Mouse (Mus musculus) gastrocnemius, postnatal 14 days (tissue): ENCODE measurements around the gene Fam133b. TPM values are rescaled to one million over a fixed set of nuclear protein-coding genes. Genes with fewer than 3 reads are reported as not detected.
A peak's percentile ranks its signal among the peaks of the same experiment; 100 is the strongest.
"Not testable (repeated sequence)": the region's sequence is repeated elsewhere in the genome, so short reads cannot be mapped to it uniquely, and the experiment has no call there.

Source experiments
- DNase-seq: peaks from one replicate; pipeline ENCODE4 v3.0.0; 2021; ENCODE audit warnings: mixed read lengths
- intact Hi-C: fragments of 180-260 bp; cut with DNase I; formaldehyde crosslinking; loops from one replicate; pipeline ENCODE4 v1.15.1; 2025; ENCODE audit warnings: low total_unique reads
- total RNA-seq, 2 experiments: library from RNA; stranded (reverse); gene quantifications; 2 replicates each; pipeline ENCODE4 v1.2.3; 2021

Fam133b gene
- total RNA-seq, 2 experiments from 2014 or later, result 12.6 to 14.2 TPM

GRCm38 (mm10) chr5:3579066-3579465 is 35.4 kb downstream of the Fam133b start:
- intact Hi-C loops, result no loop called here
- DNase-seq, result no peak

GRCm38 (mm10) chr5:3595693-3596398 is 52.2 kb downstream of the Fam133b start, which contains the start of gene Pex1:
Gene Pex1, plus strand, starts transcription at chr5:3596066.
- intact Hi-C loops, result no loop called here
- DNase-seq, result peak; percentile 94

DNA sequence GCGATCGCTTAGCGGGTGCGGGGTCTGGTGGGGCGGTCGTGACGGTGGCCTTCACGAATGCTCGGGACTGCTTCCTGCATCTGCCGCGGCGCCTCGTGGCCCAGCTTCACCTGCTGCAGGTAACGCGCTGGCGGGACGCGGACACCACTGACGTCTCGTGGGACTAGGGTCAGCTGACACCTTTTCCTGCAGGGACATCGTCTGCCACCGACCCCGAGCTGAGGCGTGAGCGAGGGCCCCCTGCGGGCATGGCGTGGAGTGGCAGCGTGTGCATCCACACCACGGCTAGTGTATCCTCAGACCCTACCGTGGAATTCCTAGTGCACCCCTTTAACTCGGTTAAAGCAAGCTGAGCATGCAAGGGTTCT is 52.8 kb downstream of the Fam133b start, which contains the start of gene Rbm48:
Rbm48 (minus strand) TSS at position 187 of the 368 bp plus-strand sequence.
- peak; percentile 82 for DNase-seq
- intact Hi-C loops, result no loop called here

- no peak for DNase-seq
- intact Hi-C loops, result no loop called here
Observed at GRCm38 (mm10) chr5:3597171-3597570, 53.5 kb downstream of the Fam133b start.

GRCm38 (mm10) chr5:3598766-3599165 is 55.1 kb downstream of the Fam133b start:
- intact Hi-C loops, result no loop called here

DNA sequence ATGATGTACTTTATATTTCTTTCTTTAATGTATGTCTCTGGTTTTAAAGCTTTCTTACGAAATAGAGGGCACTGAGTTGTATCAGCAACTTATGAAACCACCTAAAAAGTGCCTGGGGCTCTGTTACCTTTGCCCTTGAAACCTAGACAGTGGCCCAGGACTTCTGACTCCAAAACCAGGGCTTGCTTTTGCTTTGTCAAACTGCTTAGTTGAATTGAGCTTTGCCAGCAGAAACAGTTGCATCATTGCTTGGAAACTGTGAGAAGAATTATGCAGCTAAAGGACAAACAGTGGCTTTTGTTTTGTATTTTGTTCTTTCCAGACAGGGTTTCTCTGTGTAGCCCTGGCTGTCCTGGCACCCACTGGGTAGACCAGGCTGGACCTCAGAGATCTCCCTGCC is 56.7 kb downstream of the Fam133b start:
- no peak for DNase-seq
- intact Hi-C loops, result no loop called here

More at GRCm38 (mm10) chr5:3598766-3599165, 55.1 kb downstream of the Fam133b start:
- no peak for DNase-seq

DNA sequence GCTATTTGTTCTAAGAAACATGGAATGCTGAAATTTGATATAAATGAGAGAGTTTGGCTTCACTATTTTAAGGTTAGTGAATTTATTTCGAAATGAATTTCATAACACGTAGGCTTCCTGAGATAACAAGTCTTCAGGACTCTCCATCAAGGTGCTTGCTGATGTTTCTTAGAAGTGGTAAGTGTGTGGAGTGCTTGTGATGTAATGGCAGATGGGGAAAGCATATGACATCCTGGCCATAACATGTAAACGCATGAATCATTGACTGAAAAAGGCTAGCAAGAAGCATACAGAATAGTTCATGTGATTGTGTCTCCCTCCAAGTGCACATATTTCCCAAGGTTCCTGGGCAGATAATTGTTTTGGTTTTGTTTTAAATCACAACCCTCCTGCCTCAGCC is 57.2 kb downstream of the Fam133b start:
- no peak for DNase-seq
- intact Hi-C loops, result no loop called here

- intact Hi-C loops, result no loop called here
- DNase-seq, result no peak
Observed at GRCm38 (mm10) chr5:3607114-3607513, 63.5 kb downstream of the Fam133b start.

GRCm38 (mm10) chr5:3609241-3609640 is 65.6 kb downstream of the Fam133b start:
- DNase-seq, result no peak
- intact Hi-C loops, result no loop called here

DNA sequence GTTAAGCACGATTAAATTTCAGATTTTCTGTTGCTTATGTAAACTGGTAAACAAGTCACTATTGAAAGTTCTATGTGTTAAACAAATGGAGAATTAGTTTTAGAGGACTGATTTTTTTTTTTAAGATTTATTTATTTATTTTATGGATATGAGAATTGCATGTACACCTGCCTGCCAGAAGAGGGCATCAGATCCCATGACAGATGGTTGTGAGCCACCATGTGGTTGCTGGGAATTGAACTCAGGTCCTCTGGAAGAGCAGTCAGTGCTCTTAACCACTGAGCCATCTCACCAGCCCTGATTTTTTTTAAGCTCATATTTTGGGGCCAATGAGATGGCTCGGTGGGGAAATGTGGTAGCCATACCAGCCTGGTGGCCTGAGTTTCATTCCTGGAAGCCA is 68.2 kb downstream of the Fam133b start:
- DNase-seq, intact Hi-C loops: not testable (repeated sequence)

Other genes starting within 250 kb of the Fam133b start
- gene Cdk6, start 202.3 kb upstream of the Fam133b start, total RNA-seq, result 1 to 10 TPM; 4.3 to 4.6 TPM
- gene 1700109H08Rik, start 27.7 kb downstream of the Fam133b start, total RNA-seq, result 1 to 10 TPM; 3.6 TPM
- gene Pex1, start 52.2 kb downstream of the Fam133b start, total RNA-seq, result 1 to 10 TPM; 5.6 to 7.4 TPM
- gene Rbm48, start 52.8 kb downstream of the Fam133b start, total RNA-seq, result 1 to 10 TPM; 4.8 to 5.8 TPM
- not detected for gene Tmbim7, start 107.3 kb downstream of the Fam133b start, total RNA-seq
- 10 to 100 TPM; 63.6 to 70.5 TPM for gene Gatad1, start 113.4 kb downstream of the Fam133b start, total RNA-seq